Mouse (Mus musculus) G1E (cell line): ENCODE measurements around the gene Fndc3b. TPM values are rescaled to one million over a fixed set of nuclear protein-coding genes. Genes with fewer than 3 reads are reported as not detected.

Experiments used
- ATAC-seq: 2 replicates; pipeline ENCODE4 v1.8.0; 2016; ENCODE audit warnings: mild to moderate bottlenecking; ENCODE audit not compliant: insufficient number of reproducible peaks, poor library complexity, low FRiP score, severe bottlenecking; ENCODE audit errors: extremely low read depth
- DNase-seq: peaks from one replicate; pipeline ENCODE4 v3.0.0; 2012; ENCODE audit warnings: low spot score
- H3K27me3 ChIP-seq: 2 replicates; pipeline ENCODE4 v1.6.1; 2012; ENCODE audit warnings: mild to moderate bottlenecking, low read length, inconsistent platforms; ENCODE audit not compliant: insufficient read depth
- H3K36me3 ChIP-seq: replicated peaks from 2 replicates; pipeline ENCODE3; 2012; ENCODE audit warnings: mild to moderate bottlenecking, inconsistent platforms
- H3K4me1 ChIP-seq: 2 replicates; pipeline ENCODE4 v1.6.1; 2012; ENCODE audit warnings: low read depth, low read length, inconsistent platforms, mixed read lengths; ENCODE audit not compliant: insufficient read depth
- H3K4me3 ChIP-seq: 2 replicates; pipeline ENCODE4 v1.5.1; 2012; ENCODE audit warnings: low read depth, mild to moderate bottlenecking, inconsistent platforms, low read length, moderate library complexity, mixed read lengths
- H3K9me3 ChIP-seq: replicated peaks from 2 replicates; pipeline ENCODE4 v1.6.1; 2012; ENCODE audit warnings: inconsistent platforms
- CTCF ChIP-seq: IDR thresholded peaks from 2 replicates; pipeline ENCODE4 v1.5.1; 2012; ENCODE audit warnings: low read depth, low read length, inconsistent platforms, mixed read lengths
- GATA1 ChIP-seq: IDR thresholded peaks from 2 replicates; pipeline ENCODE4 v1.6.1; 2012; ENCODE audit warnings: borderline replicate concordance, low read length, inconsistent platforms, mixed read lengths
- GATA2 ChIP-seq: IDR thresholded peaks from 2 replicates; pipeline ENCODE4 v1.6.1; 2012; ENCODE audit warnings: low read depth, low read length, inconsistent platforms, borderline replicate concordance
- POLR2AphosphoS5 ChIP-seq: IDR thresholded peaks from 2 replicates; pipeline ENCODE4 v1.6.1; 2012; ENCODE audit warnings: low read depth, low read length, inconsistent platforms; ENCODE audit not compliant: insufficient replicate concordance
- TAL1 ChIP-seq: conservative IDR thresholded peaks from 2 replicates; pipeline ENCODE4 v1.6.1; 2012; ENCODE audit warnings: low read depth, low read length, inconsistent platforms, mixed read lengths
- polyA plus RNA-seq: library from polyadenylated mRNA; stranded (reverse); fragments of >175 nt; gene quantifications from 2 replicates; pipeline ENCODE4 v1.2.3, GENCODE M21; 2012
- total RNA-seq, 2 experiments: library from RNA; stranded (forward) in 1 of 2; stranded (reverse) in 1 of 2; fragments of 200-1000 nt in 1 of 2; fragments of >200 nt in 1 of 2; fragmentation: Nextera tagmentation in 1 of 2; gene quantifications; 2 replicates each; pipeline ENCODE4 v1.2.3; 2014 to 2017

Gene Fndc3b
- total and polyA plus RNA-seq, 3 experiments, result 0.16 TPM; not detected in 2

GRCm38 (mm10) chr3:27694111-27694510 is 17.0 kb downstream of the Fndc3b start:
- Histone ChIP-seq H3K27me3 (no peaks in the 10 kb centered on the region), H3K36me3 (no peaks in the 10 kb centered on the region), H3K4me3 (no peak overlapping the region), H3K4me1 (no peaks in the 10 kb centered on the region), H3K9me3 (no peaks in the 10 kb centered on the region)
- no peak for TF ChIP-seq TAL1
- no peak for TF ChIP-seq GATA1
- no peak for TF ChIP-seq CTCF
- TF ChIP-seq GATA2, result no peak
- no peak for TF ChIP-seq POLR2AphosphoS5
- DNase-seq (no peak), ATAC-seq (no peak)

DNA sequence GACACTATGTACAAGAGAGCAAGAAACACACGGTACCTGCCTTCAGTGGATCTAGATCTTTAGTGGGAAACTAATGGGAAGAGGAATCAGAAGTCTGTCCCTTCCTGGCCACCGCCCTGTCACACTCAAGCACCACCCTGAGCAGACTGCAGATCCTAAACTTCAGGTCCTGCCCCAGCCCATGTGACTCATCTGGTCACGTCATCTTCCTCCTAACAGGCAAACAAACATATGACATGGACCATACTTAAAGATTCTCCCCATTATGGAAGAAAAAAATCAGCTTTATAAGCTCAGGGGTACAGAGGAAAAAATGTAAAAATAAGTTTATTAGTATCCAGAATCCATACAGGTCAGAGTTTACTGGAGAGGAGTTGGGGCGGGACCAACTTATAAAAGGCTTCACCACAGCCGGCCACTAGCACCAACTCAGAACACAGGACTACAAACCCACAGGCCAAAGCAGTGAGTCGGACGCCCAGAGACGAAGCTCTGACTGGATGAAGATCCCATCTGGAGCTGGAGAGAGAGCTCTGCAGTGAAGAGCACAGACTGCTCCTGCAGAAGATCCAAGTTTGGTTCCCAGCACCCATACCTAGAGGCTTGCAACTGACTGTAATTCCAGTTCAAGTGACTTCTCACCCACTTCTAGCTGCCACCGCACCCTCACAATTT is 19.5 kb downstream of the Fndc3b start:
- Histone ChIP-seq H3K36me3 (no peaks in the 10 kb centered on the region), H3K27me3 (no peaks in the 10 kb centered on the region), H3K4me3 (no peak overlapping the region), H3K4me1 (no peaks in the 10 kb centered on the region), H3K9me3 (no peaks in the 10 kb centered on the region)
- TF ChIP-seq CTCF (no peak), POLR2AphosphoS5 (no peak), GATA2 (no peak), GATA1 (no peak), TAL1 (no peak)
- ATAC-seq (no peak), DNase-seq (no peak)

DNA sequence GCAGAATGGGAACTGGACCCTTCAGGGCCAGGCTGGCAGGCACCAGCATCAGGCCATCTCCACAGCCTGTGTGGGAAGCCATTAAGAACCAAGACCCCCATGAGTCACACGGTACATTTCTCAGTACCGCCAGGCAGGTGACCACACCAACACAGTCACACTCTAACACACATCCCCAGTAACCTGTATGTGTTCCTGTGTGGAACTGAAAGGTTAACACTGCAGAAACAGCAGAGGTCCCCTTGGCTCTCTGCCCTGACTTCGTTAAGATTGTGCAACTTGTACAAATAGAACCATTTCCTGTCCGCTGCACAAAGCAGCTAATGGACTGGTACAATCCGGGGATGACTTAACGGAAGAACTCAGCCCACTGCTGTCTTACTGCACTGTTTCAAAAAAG is 21.1 kb downstream of the Fndc3b start:
- DNase-seq (no peak), ATAC-seq (no peak)
- no peak overlapping the region for H3K4me3 ChIP-seq

DNA sequence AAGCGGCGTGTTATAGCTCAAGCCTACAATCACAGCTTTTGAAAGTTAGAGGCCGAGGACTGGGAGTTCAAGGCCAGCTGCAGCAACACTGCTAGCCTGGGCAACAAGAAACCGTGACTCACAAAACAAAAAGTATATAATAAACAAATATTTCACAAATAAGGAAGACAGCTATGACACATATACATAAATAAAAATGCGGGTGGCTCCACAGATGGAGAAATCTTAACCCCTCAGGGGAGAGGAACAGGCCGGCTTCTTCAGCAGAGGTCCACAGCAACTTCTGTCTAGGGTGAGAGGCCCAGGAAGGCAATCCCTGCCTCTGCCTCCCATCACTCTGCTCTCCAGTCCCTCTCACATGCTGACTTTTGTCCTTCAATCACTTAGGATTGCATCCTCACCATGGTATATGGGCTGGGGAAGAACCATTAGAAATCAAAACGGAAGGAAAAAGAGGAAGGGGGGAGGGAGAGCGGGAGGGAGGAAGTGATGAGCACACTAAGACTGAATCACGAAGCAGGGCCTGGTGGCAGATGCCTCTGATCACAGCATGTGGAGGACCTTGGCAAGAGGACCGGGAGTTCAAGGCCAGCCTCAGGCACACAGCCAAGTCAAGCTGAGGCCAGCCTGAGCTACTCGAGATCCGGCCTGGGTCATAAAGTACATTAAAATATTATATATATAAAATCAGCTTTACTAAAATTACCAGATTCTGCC is 21.8 kb downstream of the Fndc3b start:
- no peak for ATAC-seq

More for the DNA sequence above, 21.1 kb downstream of the Fndc3b start:
- TF ChIP-seq POLR2AphosphoS5, result no peak
- Histone ChIP-seq H3K36me3 (no peaks in the 10 kb centered on the region), H3K27me3 (no peaks in the 10 kb centered on the region), H3K4me1 (no peaks in the 10 kb centered on the region), H3K9me3 (no peaks in the 10 kb centered on the region)

DNA sequence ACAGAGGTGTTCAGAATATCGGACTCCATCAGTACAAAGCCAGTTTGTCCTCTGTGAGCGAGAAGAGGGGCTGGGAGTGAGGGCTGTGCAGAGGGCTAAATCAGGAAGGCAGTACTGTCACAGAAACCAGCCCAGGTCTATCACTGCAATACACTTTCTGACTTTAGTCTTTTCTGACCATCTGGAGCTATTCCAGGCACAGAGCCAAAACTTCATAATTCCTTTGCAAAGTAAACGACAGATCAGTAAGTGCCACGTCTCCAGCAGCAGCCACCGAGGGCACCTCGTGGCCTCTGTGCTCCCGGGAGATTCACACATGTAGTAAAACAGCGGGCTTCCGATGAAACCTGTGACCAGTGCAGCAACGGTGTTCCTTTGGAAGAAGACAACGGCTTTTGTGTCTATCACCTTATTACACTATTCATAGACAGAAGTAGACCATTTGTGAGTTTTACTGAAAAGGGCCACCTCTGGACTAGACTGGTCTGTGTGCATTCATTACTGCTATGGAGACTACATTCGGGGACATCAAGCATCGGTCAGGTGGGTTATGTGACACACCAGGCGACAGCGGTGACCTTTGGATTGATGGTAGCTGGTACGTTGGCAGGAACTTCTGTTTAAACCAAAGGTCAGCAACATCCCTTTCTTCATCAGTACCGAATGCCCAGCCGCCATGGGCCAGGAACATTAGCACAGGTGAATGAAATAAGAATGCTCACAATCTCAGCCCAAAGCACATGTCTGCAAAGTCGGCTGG is 24.2 kb downstream of the Fndc3b start:
- TF ChIP-seq POLR2AphosphoS5 (no peak), TAL1 (no peak)
- DNase-seq, result no peak
- no peaks in the 10 kb centered on the region for H3K9me3 ChIP-seq
- H3K4me1 ChIP-seq, result no peaks in the 10 kb centered on the region
- no peak overlapping the region for H3K4me3 ChIP-seq
- H3K27me3 ChIP-seq, result no peaks in the 10 kb centered on the region
- H3K36me3 ChIP-seq, result no peaks in the 10 kb centered on the region
- ATAC-seq, result no peak

More for the DNA sequence above, 21.8 kb downstream of the Fndc3b start:
- H3K4me1 ChIP-seq, result no peaks in the 10 kb centered on the region
- DNase-seq, result no peak
- H3K36me3 ChIP-seq, result no peaks in the 10 kb centered on the region
- no peak overlapping the region for H3K4me3 ChIP-seq
- TF ChIP-seq GATA2 (no peak), CTCF (no peak), GATA1 (no peak), POLR2AphosphoS5 (no peak), TAL1 (no peak)
- H3K27me3 ChIP-seq, result no peaks in the 10 kb centered on the region
- no peaks in the 10 kb centered on the region for H3K9me3 ChIP-seq

GRCm38 (mm10) chr3:27685650-27686208 is 25.4 kb downstream of the Fndc3b start:
- Histone ChIP-seq H3K36me3 (no peaks in the 10 kb centered on the region), H3K27me3 (no peaks in the 10 kb centered on the region), H3K9me3 (no peaks in the 10 kb centered on the region), H3K4me1 (no peaks in the 10 kb centered on the region), H3K4me3 (no peak overlapping the region)
- ATAC-seq (no peak), DNase-seq (no peak)
- TF ChIP-seq GATA1 (no peak), GATA2 (no peak), TAL1 (no peak), CTCF (no peak)
